Mouse (Mus musculus) CH12.LX (cell line): ENCODE measurements around the gene Atp13a3.

ENCODE experiments used
- CTCF ChIP-seq, 2 experiments: IDR thresholded peaks in 1 of 2; conservative IDR thresholded peaks in 1 of 2; 2 replicates each; pipeline ENCODE4 v1.5.1; 2011 to 2012; ENCODE audit warnings: low read depth in 2 of 2, low read length in 2 of 2, improper control_type of control experiment in 1 of 2, inconsistent platforms in 1 of 2, mild to moderate bottlenecking in 1 of 2, moderate library complexity in 1 of 2
- ELF1 ChIP-seq: IDR thresholded peaks from 2 replicates; pipeline ENCODE4 v1.6.1; 2014; ENCODE audit warnings: low read depth, mild to moderate bottlenecking, inconsistent platforms, low read length, improper control_type of control experiment
- POLR2A ChIP-seq: IDR thresholded peaks from 2 replicates; pipeline ENCODE4 v1.6.1; 2011; ENCODE audit warnings: low read depth, mild to moderate bottlenecking, improper control_type of control experiment, low read length
- RCOR1 ChIP-seq: conservative IDR thresholded peaks from 2 replicates; pipeline ENCODE4 v1.6.1; 2012; ENCODE audit warnings: low read depth, mild to moderate bottlenecking, inconsistent platforms, low read length, improper control_type of control experiment
- TCF12 ChIP-seq: IDR thresholded peaks from 2 replicates; pipeline ENCODE4 v1.6.1; 2014; ENCODE audit warnings: low read depth, mild to moderate bottlenecking, inconsistent platforms, low read length, improper control_type of control experiment
- USF1 ChIP-seq: IDR thresholded peaks from 2 replicates; pipeline ENCODE4 v1.6.1; 2014; ENCODE audit warnings: low read depth, mild to moderate bottlenecking, inconsistent platforms, low read length, improper control_type of control experiment
- ZMIZ1 ChIP-seq: IDR thresholded peaks from 2 replicates; pipeline ENCODE4 v1.6.1; 2012; ENCODE audit warnings: low read depth, mild to moderate bottlenecking, inconsistent platforms, low read length, improper control_type of control experiment

DNA sequence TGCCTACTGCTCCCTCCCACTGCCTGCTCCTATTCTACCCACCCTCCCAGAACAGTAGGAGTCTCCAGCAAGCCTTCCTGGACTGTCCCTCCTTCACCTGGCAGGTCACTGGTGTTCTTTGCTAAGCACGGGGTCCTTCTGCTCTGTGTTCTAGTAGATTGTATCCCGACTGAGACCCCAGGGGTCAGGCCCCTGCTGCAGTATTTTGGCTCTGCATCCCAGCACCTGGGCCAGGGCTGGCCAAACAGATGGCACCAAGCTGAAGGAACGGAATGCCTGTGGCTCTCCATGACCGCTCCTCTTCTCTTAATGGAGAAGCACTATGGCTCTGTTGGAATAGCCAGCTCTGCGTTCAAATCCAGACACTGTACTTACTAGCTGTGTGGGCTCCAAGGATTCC is 139.2 kb downstream of the Atp13a3 start:
- no peak for TF ChIP-seq POLR2A
- no peak for TF ChIP-seq ZMIZ1
- TF ChIP-seq TCF12 = no peak
- no peak for TF ChIP-seq ELF1
- no peak for TF ChIP-seq CTCF (conservative IDR thresholded peaks at IDR 0.05 in 1 of 2, IDR thresholded peaks at IDR 0.05 in 1 of 2; ENCODE audit: low read depth in 2 of 2, low read length in 2 of 2)
- no peak for TF ChIP-seq USF1
- TF ChIP-seq RCOR1 = no peak
